Comparison of ENCODE assay signal across 21 mouse cellular contexts in genomic region chr1:194320320-194321036, GRCm38 (mm10).
"Had no signal": no experiment of that assay in that cellular context is flagged by ENCODE, and none has a peak within 500 bp of the region (broad histone marks: within the 10 kb centered on the region; RNA-seq: fewer than 3 reads in every experiment).

No protein-coding gene starts in this region.

- H3K36me3 ChIP-seq: limb, embryonic 12.5 days; limb, embryonic 15.5 days; lung, embryonic 15.5 days; neural tube, embryonic 13.5 days; stomach, embryonic 15.5 days had no signal

- H3K4me1 ChIP-seq: limb, embryonic 12.5 days; limb, embryonic 15.5 days; lung, embryonic 15.5 days; megakaryocyte, embryonic 14.5 days; neural tube, embryonic 13.5 days; stomach, embryonic 15.5 days had no signal

- H3K9me3 ChIP-seq: limb, embryonic 12.5 days; limb, embryonic 15.5 days; lung, embryonic 15.5 days; megakaryocyte, embryonic 14.5 days; neural tube, embryonic 13.5 days; stomach, embryonic 15.5 days had no signal

- H3K27me3 ChIP-seq: limb, embryonic 12.5 days; limb, embryonic 15.5 days; lung, embryonic 15.5 days; megakaryocyte, embryonic 14.5 days; neural tube, embryonic 13.5 days; stomach, embryonic 15.5 days had no signal

- H3K4me2 ChIP-seq: limb, embryonic 12.5 days; limb, embryonic 15.5 days; liver, embryonic 11.5 days; lung, embryonic 15.5 days; neural tube, embryonic 13.5 days; stomach, embryonic 15.5 days had no signal

- ATAC-seq: intestine, embryonic 16.5 days had no signal

- H3K9ac ChIP-seq: limb, embryonic 12.5 days; limb, embryonic 15.5 days; liver, embryonic 14.5 days; lung, embryonic 15.5 days; neural tube, embryonic 13.5 days; stomach, embryonic 15.5 days had no signal

- DNase-seq: kidney, adult 18-20 months; kidney, adult 9 months; kidney, postnatal 14 days; kidney, postnatal 4 days; left cerebral cortex, postnatal 4 days; lung, adult 18-20 months; lung, postnatal 10 days; lung, postnatal 36 days; retina, postnatal 1 day; right cerebral cortex, postnatal 25 days; spleen, adult 18-20 months; thymus, postnatal 25 days had no signal

- H3K27ac ChIP-seq: limb, embryonic 12.5 days; limb, embryonic 15.5 days; liver, embryonic 14.5 days; lung, embryonic 15.5 days; neural tube, embryonic 13.5 days; stomach, embryonic 15.5 days had no signal

- H3K4me3 ChIP-seq: limb, embryonic 12.5 days; limb, embryonic 15.5 days; lung, embryonic 15.5 days; megakaryocyte, embryonic 14.5 days; neural tube, embryonic 13.5 days; stomach, embryonic 15.5 days had no signal
